Mouse (Mus musculus): ENCODE measurements around the gene Hipk3. TPM values are rescaled to one million over a fixed set of nuclear protein-coding genes. Genes with fewer than 3 reads are reported as not detected.

Gene Hipk3
- polyA plus RNA-seq, 1 experiment from 2014 or later, result 7.6 TPM

DNA sequence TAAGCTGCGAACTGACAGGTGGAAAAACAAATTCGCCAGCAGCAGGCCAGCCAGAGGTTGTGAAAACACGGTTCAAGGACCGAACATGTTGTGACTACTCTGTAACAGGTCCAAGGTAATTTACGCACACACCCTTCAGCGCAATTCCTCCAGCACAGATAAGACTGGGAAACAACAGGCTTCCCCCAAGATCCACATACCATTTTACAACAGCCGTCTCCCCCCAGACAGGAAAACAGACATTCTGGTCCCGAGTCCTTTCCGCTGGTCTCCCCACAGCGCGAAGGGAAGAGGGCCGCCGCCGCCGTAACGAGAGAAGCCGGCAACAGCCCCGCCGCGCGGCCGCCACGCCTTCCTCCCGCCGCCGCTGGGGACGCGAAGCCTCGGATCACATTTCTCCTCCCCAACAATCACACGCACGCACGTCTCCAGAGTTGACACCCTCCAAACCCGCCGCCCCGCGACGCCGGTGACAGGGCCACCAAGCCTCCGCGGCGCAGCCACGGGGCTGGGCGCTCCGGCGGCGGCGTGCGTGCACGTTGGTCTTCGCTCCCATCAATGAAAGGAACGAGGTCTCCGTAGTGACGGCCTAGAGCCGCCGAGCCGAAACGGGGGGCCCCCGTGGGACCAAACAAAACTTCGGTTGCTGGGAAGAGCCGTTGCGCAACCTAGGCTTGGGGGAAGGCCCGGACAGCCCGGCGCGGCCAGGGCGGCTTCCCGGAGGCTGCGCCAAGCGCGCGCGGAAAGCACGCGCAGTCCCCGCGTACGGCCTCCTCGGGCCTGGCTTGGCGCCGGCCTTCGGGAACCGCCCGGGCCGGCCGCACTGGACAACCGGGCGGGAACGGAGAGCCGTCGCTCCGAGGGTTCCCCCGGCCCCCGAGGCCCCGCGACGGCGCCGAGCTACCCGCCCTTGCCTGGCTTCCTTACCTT lies 960 bp downstream of the Hipk3 start:
- H3K9me3 ChIP-seq, result no peaks in the 10 kb centered on the region
- peaks cover 23% of the 10 kb centered on the region for H3K4me1 ChIP-seq (replicated peaks)
- no peaks in the 10 kb centered on the region; the same call in 1 of the 2 replicates for H3K27me3 ChIP-seq
- peak overlapping the region; percentile 100 for H3K27ac ChIP-seq (replicated peaks)
- peak overlapping the region; percentile 87 for H3K4me3 ChIP-seq
- under 1% methylated on average over 99 of the region's 99 CpGs for whole genome bisulfite sequencing
- peak; percentile 80 for ATAC-seq (ENCODE audit: low read depth)
- no peaks in the 10 kb centered on the region for H3K36me3 ChIP-seq
- H3K9ac ChIP-seq, result peak overlapping the region; percentile 99
- peak overlapping the region; percentile 77 for H3K4me2 ChIP-seq

DNA sequence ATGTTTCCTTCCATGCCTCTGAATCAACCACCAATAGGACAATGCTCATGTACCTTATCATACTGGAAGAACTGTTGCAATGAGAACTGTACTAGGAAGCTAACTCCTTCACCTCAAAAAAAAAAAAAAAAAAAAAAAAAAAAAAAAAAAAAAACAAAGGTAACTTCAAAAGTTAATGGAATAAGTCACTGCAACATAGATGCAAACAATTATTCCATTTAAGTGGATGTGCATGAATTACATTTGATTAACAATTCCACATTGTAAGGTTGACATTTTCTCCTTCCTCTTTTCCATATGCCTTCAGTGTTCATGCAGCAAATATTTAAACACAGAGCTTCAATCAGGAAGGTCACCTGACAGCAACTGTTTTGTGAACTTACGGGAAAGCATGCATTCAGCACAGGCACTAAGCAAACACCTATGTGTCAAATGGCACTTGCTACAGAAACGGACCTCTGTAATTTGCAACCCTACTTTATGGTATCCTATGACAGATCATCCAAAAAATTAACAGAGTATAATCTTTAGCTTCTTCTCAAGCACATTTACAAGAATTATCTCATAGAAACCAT lies 2.9 kb downstream of the Hipk3 start:
- Histone ChIP-seq H3K9ac (no peak overlapping the region), H3K36me3 (no peaks in the 10 kb centered on the region), H3K27me3 (no peaks in the 10 kb centered on the region; the same call in 1 of the 2 replicates), H3K27ac (replicated peaks) (no peak overlapping the region), H3K4me1 (replicated peaks) (peaks cover 23% of the 10 kb centered on the region), H3K4me2 (peak overlapping the region; percentile 34), H3K4me3 (peak overlapping the region; percentile 8; the same call in 1 of the 2 replicates), H3K9me3 (no peaks in the 10 kb centered on the region)
- WGBS, result 46% methylated on average over 2 of the region's 2 CpGs
- no peak for ATAC-seq (ENCODE audit: low read depth)

DNA sequence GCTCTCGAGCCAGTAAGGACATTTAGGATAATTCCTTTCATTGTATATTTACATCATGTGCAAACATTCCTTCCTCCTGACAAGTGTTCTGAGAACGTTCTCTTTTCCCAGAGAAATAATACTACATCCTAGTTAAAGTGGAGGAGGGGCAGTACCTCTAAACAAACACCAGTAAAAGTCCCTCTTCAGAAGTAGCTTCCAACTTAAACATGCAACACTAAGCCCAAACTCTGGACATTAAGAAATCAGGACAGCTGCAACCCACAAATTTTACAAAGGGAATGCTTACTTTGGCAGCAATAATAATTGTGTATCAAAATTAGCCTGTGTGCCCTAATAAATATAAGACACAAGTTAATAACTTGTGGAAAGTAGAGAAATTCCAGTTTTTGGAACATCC lies 3.5 kb downstream of the Hipk3 start:
- Histone ChIP-seq H3K4me2 (no peak overlapping the region), H3K4me3 (no peak overlapping the region), H3K9ac (0 out of 2 replicates have a peak overlapping the region, but pooled peaks have one; percentile 26), H3K27ac (replicated peaks) (no peak overlapping the region), H3K27me3 (no peaks in the 10 kb centered on the region), H3K9me3 (no peaks in the 10 kb centered on the region), H3K4me1 (replicated peaks) (peaks cover 23% of the 10 kb centered on the region), H3K36me3 (no peaks in the 10 kb centered on the region)
- ATAC-seq (ENCODE audit: low read depth), result no peak
- WGBS, result 63% methylated on average over 2 of the region's 2 CpGs

DNA sequence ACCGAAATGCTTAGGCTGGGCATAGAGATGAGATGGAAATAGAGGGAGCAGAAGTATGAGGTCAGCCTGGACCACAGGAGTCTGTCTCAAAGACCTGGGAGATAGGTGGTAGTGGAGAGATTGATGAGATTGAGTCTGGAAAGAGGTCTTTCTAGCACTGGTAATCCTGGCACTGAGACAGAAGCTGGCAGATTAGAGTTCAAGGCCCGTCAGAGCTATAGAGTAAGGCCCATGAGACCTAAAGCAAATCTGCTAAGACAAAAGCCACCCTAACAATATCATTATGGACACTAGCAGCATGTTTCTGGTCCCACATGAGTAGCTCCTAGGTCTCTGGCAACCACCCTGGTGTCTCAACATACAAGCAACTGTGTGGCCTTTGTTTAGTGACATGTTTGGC lies 4.4 kb downstream of the Hipk3 start:
- no peak overlapping the region for H3K4me3 ChIP-seq
- no peak overlapping the region for H3K27ac ChIP-seq (replicated peaks)
- no peak overlapping the region for H3K9ac ChIP-seq
- no peak for ATAC-seq (ENCODE audit: low read depth)
- WGBS, result 97% methylated on average over 2 of the region's 2 CpGs
- H3K36me3 ChIP-seq, result no peaks in the 10 kb centered on the region
- H3K4me1 ChIP-seq (replicated peaks), result peaks cover 20% of the 10 kb centered on the region
- no peaks in the 10 kb centered on the region for H3K27me3 ChIP-seq
- no peaks in the 10 kb centered on the region for H3K9me3 ChIP-seq
- no peak overlapping the region for H3K4me2 ChIP-seq

DNA sequence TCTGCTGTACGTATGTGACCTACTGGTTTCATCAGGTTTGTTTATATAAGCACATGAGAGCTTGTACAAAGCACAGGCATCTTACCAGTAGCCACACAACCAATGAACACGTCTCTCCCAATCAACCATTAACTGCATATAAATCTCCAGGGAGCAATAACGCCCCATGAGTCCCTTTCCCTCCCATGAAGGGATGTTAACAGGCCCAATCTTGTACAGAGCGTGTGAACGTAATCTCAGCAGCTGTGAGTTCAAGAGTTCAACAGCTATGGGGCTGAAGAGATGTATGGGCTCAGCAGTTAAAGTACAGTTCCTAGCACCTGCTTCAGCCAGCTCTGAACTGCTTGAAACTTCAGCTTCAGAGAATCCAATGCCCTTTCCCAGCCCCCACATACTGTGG lies 9.8 kb downstream of the Hipk3 start:
- Histone ChIP-seq H3K9ac (no peak overlapping the region), H3K36me3 (no peaks in the 10 kb centered on the region), H3K4me3 (no peak overlapping the region), H3K4me2 (no peak overlapping the region), H3K9me3 (no peaks in the 10 kb centered on the region), H3K27ac (replicated peaks) (no peak overlapping the region), H3K4me1 (replicated peaks) (peaks cover 10% of the 10 kb centered on the region), H3K27me3 (no peaks in the 10 kb centered on the region)
- 25% methylated on average over 5 of the region's 5 CpGs for WGBS
- peak; percentile 63 for ATAC-seq (ENCODE audit: low read depth)

- H3K9ac ChIP-seq, result no peak overlapping the region
- ATAC-seq (ENCODE audit: low read depth), result no peak
Measured at GRCm38 (mm10) chr2:104482156-104482555, 12.1 kb downstream of the Hipk3 start.

DNA sequence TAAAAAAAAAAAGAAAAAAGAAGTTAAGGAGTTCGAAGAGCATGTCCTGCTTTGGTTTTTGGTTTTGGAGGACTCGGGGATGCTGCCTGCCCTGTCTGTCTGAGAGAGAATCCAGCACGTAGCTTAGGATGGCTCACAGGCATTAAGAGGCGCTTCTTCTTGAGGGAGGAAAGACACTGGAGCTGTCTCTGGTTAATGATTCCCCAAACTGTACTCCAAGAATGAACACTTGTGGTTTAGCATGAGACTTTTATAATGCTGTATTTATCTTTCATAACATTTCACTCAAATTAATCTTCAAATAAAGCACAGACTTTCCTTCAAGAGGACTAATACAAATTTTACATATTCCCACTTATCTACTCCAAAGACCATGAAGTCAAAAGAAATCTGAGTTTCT lies 15.2 kb downstream of the Hipk3 start:
- H3K9ac ChIP-seq, result no peak overlapping the region
- no peaks in the 10 kb centered on the region for H3K27me3 ChIP-seq
- no peak for ATAC-seq (ENCODE audit: low read depth)
- H3K27ac ChIP-seq (replicated peaks), result no peak overlapping the region
- H3K4me3 ChIP-seq, result no peak overlapping the region
- H3K36me3 ChIP-seq, result no peaks in the 10 kb centered on the region
- no peaks in the 10 kb centered on the region for H3K9me3 ChIP-seq
- no peak overlapping the region for H3K4me2 ChIP-seq
- WGBS, result 88% methylated on average over 4 of the region's 4 CpGs
- no peaks in the 10 kb centered on the region for H3K4me1 ChIP-seq (replicated peaks)

More at GRCm38 (mm10) chr2:104482156-104482555, 12.1 kb downstream of the Hipk3 start:
- no peak overlapping the region for H3K27ac ChIP-seq (replicated peaks)
- H3K4me1 ChIP-seq (replicated peaks), result peaks cover 10% of the 10 kb centered on the region
- no peak overlapping the region for H3K4me3 ChIP-seq
- no peaks in the 10 kb centered on the region for H3K36me3 ChIP-seq
- H3K27me3 ChIP-seq, result no peaks in the 10 kb centered on the region
- no peaks in the 10 kb centered on the region for H3K9me3 ChIP-seq
- no peak overlapping the region for H3K4me2 ChIP-seq

- Histone ChIP-seq H3K27ac (replicated peaks) (no peak overlapping the region), H3K36me3 (no peaks in the 10 kb centered on the region), H3K4me2 (no peak overlapping the region), H3K9me3 (no peaks in the 10 kb centered on the region), H3K9ac (no peak overlapping the region), H3K4me1 (replicated peaks) (peaks cover 4% of the 10 kb centered on the region; the same call in 1 of the 2 replicates), H3K4me3 (no peak overlapping the region), H3K27me3 (no peaks in the 10 kb centered on the region)
- no peak for ATAC-seq (ENCODE audit: low read depth)
- 53% methylated on average over 2 of the region's 2 CpGs for WGBS
Measured at GRCm38 (mm10) chr2:104477398-104478015, 16.7 kb downstream of the Hipk3 start.

DNA sequence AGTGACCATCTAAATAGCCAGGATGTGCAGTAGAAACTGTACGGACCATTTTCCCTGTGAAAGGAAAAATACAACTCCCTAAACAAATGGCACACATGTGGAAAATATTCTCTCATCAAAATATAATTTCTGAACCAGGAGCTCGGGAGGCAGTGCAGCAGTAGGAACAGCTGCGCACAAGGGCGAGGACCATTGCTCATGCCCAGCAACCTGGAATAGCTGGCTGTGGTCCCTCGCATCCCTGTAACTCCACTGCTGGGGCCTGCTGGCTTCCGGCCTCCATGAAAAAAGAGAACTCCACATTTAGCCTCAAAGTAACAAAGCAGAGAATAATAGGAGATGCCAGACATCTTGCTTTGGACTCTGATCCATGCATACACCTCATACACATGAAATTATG lies 22.2 kb downstream of the Hipk3 start:
- no peak overlapping the region for H3K27ac ChIP-seq (replicated peaks)
- H3K9ac ChIP-seq, result no peak overlapping the region
- WGBS, result 81% methylated on average over 6 of the region's 6 CpGs
- H3K27me3 ChIP-seq, result no peaks in the 10 kb centered on the region
- H3K4me3 ChIP-seq, result no peak overlapping the region
- no peaks in the 10 kb centered on the region for H3K36me3 ChIP-seq
- peaks cover 14% of the 10 kb centered on the region for H3K4me1 ChIP-seq (replicated peaks)
- H3K9me3 ChIP-seq, result no peaks in the 10 kb centered on the region
- no peak overlapping the region for H3K4me2 ChIP-seq
- no peak for ATAC-seq (ENCODE audit: low read depth)

- H3K4me1 ChIP-seq (replicated peaks), result peaks cover 14% of the 10 kb centered on the region
- 94% methylated on average over 16 of the region's 16 CpGs for WGBS
- no peaks in the 10 kb centered on the region for H3K9me3 ChIP-seq
- no peaks in the 10 kb centered on the region for H3K27me3 ChIP-seq
- no peak overlapping the region for H3K27ac ChIP-seq (replicated peaks)
- H3K4me3 ChIP-seq, result no peak overlapping the region
- H3K4me2 ChIP-seq, result no peak overlapping the region
- H3K36me3 ChIP-seq, result no peaks in the 10 kb centered on the region
- no peak for ATAC-seq (ENCODE audit: low read depth)
- H3K9ac ChIP-seq, result no peak overlapping the region
Measured at GRCm38 (mm10) chr2:104471161-104471560, 23.1 kb downstream of the Hipk3 start.

DNA sequence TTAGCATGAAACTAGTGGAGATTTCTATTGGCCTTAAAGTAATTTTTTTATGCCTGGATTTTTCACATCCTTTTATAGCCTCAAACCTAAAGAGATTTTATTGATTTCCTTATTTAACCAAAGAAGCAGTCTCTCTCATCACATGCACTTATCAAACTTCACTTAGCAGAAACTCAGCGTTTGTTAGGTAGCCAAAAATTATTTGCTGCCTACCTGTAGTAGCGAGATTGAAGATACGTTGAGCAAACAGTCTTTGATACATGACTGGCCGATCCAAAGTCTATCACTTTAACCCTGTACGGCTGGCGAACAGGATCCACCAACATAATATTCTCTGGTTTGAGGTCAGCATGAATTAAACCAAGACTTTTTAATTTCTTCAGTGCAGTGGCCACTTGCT lies 23.7 kb downstream of the Hipk3 start:
- H3K4me3 ChIP-seq, result no peak overlapping the region
- no peak for ATAC-seq (ENCODE audit: low read depth)
- H3K4me1 ChIP-seq (replicated peaks), result peaks cover 14% of the 10 kb centered on the region
- 94% methylated on average over 6 of the region's 6 CpGs for WGBS
- H3K36me3 ChIP-seq, result no peaks in the 10 kb centered on the region
- no peak overlapping the region for H3K27ac ChIP-seq (replicated peaks)
- H3K4me2 ChIP-seq, result no peak overlapping the region
- H3K27me3 ChIP-seq, result no peaks in the 10 kb centered on the region
- no peak overlapping the region for H3K9ac ChIP-seq
- no peaks in the 10 kb centered on the region for H3K9me3 ChIP-seq

DNA sequence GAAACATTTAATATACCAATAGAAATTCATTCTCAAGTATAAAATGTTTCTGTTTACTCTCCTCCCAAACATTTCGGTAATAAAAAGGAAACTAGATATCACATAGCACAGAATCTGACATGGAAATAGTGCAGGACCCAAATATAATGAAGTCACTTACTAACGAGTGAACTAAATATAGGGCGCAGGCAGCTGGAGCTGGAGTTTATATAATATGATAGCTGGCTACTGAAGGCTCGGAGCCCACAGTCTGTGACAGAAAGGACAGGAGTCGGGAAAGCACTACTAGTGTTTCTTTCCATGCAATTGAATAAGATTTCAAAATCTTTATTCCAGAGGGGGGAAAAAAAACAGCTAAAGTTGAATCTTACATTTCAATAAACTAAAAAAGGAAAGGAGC lies 25.8 kb downstream of the Hipk3 start:
- Histone ChIP-seq H3K27me3 (no peaks in the 10 kb centered on the region), H3K36me3 (no peaks in the 10 kb centered on the region), H3K4me3 (no peak overlapping the region), H3K27ac (replicated peaks) (no peak overlapping the region), H3K4me1 (replicated peaks) (peaks cover 10% of the 10 kb centered on the region), H3K9ac (no peak overlapping the region), H3K9me3 (no peaks in the 10 kb centered on the region), H3K4me2 (no peak overlapping the region)
- ATAC-seq (ENCODE audit: low read depth), result no peak
- 88% methylated on average over 5 of the region's 5 CpGs for WGBS

All from neural tube, embryonic 13.5 days (tissue).